Mouse (Mus musculus) frontal cortex, postnatal 36 days (tissue): ENCODE results near the gene Rad9b.
"Not testable (repeated sequence)": the region's sequence is repeated elsewhere in the genome, so short reads cannot be mapped to it uniquely, and the experiment has no call there.

Experiments
- DNase-seq, 2 experiments: peaks; one replicate each; pipeline ENCODE4 v3.0.0; 2022; ENCODE audit warnings: low spot score in 2 of 2

Gene Rad9b

GRCm38 (mm10) chr5:122371591-122372191 lies 17.7 kb upstream of the Rad9b start, which contains the start of gene Gpn3:
Gpn3 (plus strand) TSS chr5:122371876.
- peak in 1 of 2 experiments; percentile 13 for DNase-seq

GRCm38 (mm10) chr5:122354492-122355067 lies 547 bp upstream of the Rad9b start:
- no peak for DNase-seq

- no peak for DNase-seq
Observed at GRCm38 (mm10) chr5:122345777-122346176, 8.3 kb downstream of the Rad9b start.

DNA sequence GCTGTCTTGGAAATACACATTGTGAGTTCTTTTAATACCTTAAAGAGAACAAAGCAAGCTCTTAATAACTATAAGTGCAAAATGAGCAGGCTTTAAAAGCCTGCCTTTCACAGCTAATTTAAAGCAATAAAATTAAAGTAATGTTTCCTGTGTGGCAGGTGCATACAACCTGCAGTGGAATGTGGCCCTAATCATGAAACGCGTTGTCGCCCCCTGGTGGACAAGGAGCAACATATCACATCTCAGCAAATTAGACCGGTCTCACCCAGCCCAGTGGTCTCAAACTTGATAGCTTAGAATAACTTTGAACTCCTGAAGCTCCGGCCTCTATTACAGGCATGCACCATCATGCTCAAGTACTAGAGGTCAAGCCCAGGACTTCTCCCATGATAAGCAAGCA lies 9.8 kb downstream of the Rad9b start:
- DNase-seq, result peak; percentile 61 to 64

DNA sequence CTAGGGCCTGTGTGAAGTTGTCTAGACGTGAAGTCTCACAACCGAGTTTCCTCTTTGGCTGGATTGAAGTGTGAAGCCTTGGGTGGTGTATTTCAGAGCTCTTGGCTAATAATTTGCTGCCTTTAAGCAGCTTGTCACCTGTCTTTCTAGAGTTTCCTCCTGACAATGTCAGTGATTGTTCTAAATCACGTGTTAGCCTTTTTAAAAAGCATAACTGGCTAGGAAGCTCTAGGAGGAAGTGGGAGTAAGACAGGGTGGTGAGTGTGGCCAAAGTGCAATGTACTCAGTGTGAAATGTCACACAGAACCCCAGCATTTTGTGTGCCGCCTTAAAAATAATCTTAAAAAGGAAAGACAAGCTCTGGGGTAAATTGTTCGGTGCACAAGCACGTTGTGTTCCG lies 10.3 kb downstream of the Rad9b start:
- no peak for DNase-seq

DNA sequence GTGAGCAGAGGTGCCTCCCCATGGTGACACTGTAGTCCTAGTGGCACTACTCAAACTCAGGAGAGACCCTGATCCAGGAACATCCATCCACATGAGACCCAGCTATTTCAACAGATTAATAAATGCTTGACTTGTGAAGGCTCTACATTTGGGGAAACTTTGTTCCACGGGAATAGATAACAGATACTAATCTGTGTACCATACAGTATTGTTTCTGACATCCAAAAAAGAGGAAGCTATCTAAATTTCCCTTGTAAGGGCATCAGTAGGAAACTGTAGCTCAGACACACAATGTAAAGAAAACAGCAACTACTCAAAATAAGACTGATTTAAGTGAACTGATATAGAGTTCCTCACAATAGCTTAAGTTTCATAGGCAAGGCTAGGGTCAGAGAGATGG lies 11.2 kb downstream of the Rad9b start:
- no peak for DNase-seq

GRCm38 (mm10) chr5:122336554-122337294 lies 17.3 kb downstream of the Rad9b start:
- DNase-seq, result no peak

DNA sequence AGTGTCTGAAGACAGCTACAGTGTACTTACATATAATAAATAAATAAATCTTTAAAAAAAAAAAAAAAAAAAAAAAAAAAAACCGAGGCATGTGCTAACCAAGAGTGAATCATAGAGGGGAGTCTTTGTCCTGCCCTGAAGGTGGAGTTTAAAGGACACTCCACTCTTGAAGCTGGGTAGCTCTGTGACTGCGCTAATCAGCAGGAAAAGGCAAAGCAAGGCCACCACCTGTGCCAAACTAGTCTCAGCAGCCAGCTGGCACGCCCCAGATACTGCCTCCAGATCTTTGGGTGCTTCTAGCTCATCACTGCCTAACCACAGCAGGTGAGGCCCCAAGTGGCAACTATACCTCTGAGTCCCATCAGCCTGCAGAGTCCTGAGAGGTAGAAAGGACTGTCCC lies 19.4 kb downstream of the Rad9b start:
- no peak for DNase-seq

- DNase-seq, result no peak
Observed at GRCm38 (mm10) chr5:122330269-122330668, 23.8 kb downstream of the Rad9b start.

GRCm38 (mm10) chr5:122327283-122327682 lies 26.8 kb downstream of the Rad9b start:
- no peak for DNase-seq

GRCm38 (mm10) chr5:122325477-122325876 lies 28.6 kb downstream of the Rad9b start:
- DNase-seq, result no peak

- DNase-seq, result peak; percentile 80 to 92
Observed at GRCm38 (mm10) chr5:122324608-122325431, 29.2 kb downstream of the Rad9b start.

- no peak for DNase-seq
Observed at GRCm38 (mm10) chr5:122323523-122323922, 30.5 kb downstream of the Rad9b start.

GRCm38 (mm10) chr5:122320205-122320781 lies 33.7 kb downstream of the Rad9b start:
- no peak for DNase-seq

DNA sequence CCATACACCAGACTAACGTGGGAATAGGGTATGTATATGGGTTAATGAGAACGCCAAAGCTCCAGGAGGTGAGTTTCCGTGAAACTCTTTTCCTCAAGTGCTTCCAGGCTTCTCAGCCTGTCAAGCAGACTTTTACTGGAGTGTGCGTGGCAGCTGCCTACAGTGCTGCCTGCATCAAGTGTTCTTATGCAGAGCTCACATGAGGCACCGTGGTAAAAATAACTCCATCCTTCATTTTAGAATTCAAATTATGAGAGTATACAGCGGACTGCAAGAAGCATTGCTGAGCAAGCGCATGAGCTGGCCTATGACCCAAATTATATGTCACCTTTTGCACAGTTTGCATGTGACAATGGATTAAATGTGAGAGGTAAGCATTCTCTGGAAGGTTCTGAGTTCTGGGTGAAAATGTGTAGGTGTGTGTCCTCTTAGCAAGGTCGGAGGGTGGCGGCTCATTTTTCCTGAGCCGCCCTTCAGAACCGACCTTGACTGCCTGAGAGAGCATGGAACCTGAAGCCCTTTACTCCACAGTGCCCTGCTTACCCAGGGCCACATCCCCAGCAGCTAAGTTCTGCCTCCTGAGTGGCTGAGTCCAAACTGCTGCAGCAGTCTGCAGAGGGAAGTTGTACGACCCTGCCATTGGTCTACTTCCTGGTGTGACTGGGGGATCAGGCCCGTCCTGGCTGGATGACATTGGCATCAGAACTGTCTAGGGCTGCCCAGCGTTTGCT lies 34.4 kb downstream of the Rad9b start:
- peak in 1 of 2 experiments; percentile 68 for DNase-seq

- DNase-seq, result not testable (repeated sequence)
Observed at GRCm38 (mm10) chr5:122318976-122319375, 35.1 kb downstream of the Rad9b start.

- no peak for DNase-seq
Observed at GRCm38 (mm10) chr5:122318100-122318499, 35.9 kb downstream of the Rad9b start.

DNA sequence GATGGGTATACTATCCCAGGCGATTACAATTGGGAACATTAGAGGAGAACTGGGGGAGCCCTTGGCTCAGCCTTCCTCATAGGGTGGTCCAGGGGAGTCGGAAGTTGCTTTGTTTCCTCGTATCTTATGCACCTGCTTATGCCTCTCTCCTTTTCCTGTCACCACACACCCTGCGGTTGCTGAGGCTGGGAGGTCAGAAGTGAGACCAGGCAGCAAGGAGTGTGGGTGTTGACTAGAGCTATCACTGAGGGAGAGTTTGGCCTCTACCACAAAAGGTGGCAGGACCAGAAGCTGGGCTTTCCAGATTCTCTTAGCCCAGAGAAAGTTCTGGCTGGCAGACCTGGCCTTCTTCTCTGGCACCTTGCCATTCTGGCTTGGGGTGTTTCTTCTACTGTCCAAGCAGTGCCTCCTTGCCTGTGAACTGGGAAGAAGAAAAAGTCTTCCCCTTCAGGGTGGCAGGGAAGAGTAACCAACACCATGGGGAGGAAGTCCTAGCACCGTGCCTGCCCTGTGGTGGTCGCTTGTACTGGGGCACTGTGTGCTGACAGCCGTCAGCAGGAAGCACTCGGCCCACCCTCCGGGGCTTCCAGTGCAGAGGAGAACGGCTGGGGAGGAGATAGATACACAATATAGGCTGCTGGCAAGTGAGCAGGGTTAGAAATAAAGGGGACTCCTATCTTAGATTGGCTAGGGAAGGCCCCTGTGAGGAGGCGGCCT lies 36.5 kb downstream of the Rad9b start:
- DNase-seq, result no peak

DNA sequence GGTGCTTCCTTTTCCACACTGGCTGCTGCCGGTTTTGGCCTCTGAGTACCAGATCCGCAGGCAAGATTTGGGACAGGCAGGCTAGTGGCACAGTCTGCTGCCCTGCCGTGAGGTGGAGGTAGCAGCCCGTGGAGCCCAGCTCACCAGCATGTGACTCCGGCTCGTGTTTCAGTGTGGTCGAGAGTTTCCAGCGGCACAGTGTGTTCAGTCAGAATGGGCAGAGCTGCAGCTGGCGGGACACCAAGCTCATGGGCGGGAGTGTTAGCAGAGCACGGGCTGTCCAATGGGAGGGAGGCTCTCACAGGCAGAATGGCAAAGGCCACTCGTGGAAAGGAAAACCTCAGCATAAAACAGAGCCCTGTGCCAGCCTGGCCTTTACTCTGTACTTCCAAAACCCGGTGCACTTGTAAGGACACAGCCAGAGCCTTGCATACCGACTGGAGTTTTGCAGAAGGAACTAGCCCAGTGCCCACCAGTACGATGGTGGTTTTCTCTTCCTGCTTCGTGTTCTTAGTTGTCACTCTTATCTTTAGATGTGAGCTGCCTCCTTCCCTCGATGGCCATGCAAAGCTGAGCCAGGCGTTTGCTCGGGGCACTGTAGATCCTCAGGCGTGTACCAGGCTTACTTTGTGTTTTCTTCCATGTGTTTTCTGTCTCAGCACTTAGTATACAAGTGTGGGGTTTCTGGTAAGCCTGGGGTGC lies 38.9 kb downstream of the Rad9b start:
- peak; percentile 87 to 91 for DNase-seq
